Mouse (Mus musculus): Measurements from ENCODE around the gene Rgs7bp. TPM values are rescaled to one million over a fixed set of nuclear protein-coding genes. Genes with fewer than 3 reads are reported as not detected.

Gene Rgs7bp
- total and polyA plus RNA-seq, 2 experiments from 2014 or later: 11.6 to 18.5 TPM

GRCm38 (mm10) chr13:104908691-104909090, 146.0 kb downstream of the Rgs7bp start:
- Histone ChIP-seq H3K4me3 (ENCODE audit: low read length) (no peak overlapping the region), H3K27ac (no peak overlapping the region), H3K4me1 (ENCODE audit: insufficient read depth, low read length) (no peaks in the 10 kb centered on the region), H3K27me3 (ENCODE audit: insufficient read depth, low read length) (no peaks in the 10 kb centered on the region), H3K9me3 (ENCODE audit: low read length) (no peaks in the 10 kb centered on the region), H3K4me2 (ENCODE audit: low read depth, low read length) (no peak overlapping the region), H3K9ac (replicated peaks; ENCODE audit: low read length) (no peak overlapping the region), H3K36me3 (ENCODE audit: insufficient read depth, low read length) (no peaks in the 10 kb centered on the region)
- no peak for TF ChIP-seq CTCF (IDR thresholded peaks at IDR 0.05; ENCODE audit: low read depth)
- ATAC-seq (no peak), DNase-seq (ENCODE audit: low spot score) (no peak)
- WGBS: 57% methylated on average over 7 of the region's 7 CpGs

Other genes starting within 250 kb of the Rgs7bp start
- 2.0 and 5.4 TPM in 2 replicates for gene Cwc27, start 237.8 kb downstream of the Rgs7bp start, total RNA-seq (2014; rRNA removed)
- 22.3 and 23.0 TPM in 2 replicates for gene Cwc27, start 237.8 kb downstream of the Rgs7bp start, polyA plus RNA-seq (2015; fragmentation: Nextera tagmentation; extraction: Ambion mirVana)
- gene Shisal2b, start 191.0 kb downstream of the Rgs7bp start, total RNA-seq (2014; rRNA removed): 0.47 and 4.7 TPM in 2 replicates
- 2.6 and 3.1 TPM in 2 replicates for gene Shisal2b, start 191.0 kb downstream of the Rgs7bp start, polyA plus RNA-seq (2015; fragmentation: Nextera tagmentation; extraction: Ambion mirVana)
- not detected in 2 replicates for gene 4933425L06Rik, start 27.2 kb upstream of the Rgs7bp start, total RNA-seq (2014; rRNA removed)
- not detected in 2 replicates for gene 4933425L06Rik, start 27.2 kb upstream of the Rgs7bp start, polyA plus RNA-seq (2015; fragmentation: Nextera tagmentation; extraction: Ambion mirVana)
- 28.4 and 31.6 TPM in 2 replicates for gene Rnf180, start 239.9 kb upstream of the Rgs7bp start, total RNA-seq (2014; rRNA removed)
- 37.7 TPM in 2 replicates for gene Rnf180, start 239.9 kb upstream of the Rgs7bp start, polyA plus RNA-seq (2015; fragmentation: Nextera tagmentation; extraction: Ambion mirVana)

Measured in hindbrain, postnatal 0 days (tissue).